Mouse (Mus musculus): ENCODE data around the gene Btbd3. TPM values are rescaled to one million over a fixed set of nuclear protein-coding genes. Genes with fewer than 3 reads are reported as not detected.

Btbd3 gene
- polyA plus RNA-seq, 1 experiment from 2014 or later, result 5.3 TPM

GRCm38 (mm10) chr2:138528461-138528860 lies 272.1 kb downstream of the Btbd3 start:
- DNase-seq (ENCODE audit: low spot score), result no peak

- DNase-seq (ENCODE audit: low spot score), result no peak
Measured at GRCm38 (mm10) chr2:138531160-138531967, 275.0 kb downstream of the Btbd3 start.

GRCm38 (mm10) chr2:138531992-138532391 lies 275.6 kb downstream of the Btbd3 start:
- no peak for DNase-seq (ENCODE audit: low spot score)

DNA sequence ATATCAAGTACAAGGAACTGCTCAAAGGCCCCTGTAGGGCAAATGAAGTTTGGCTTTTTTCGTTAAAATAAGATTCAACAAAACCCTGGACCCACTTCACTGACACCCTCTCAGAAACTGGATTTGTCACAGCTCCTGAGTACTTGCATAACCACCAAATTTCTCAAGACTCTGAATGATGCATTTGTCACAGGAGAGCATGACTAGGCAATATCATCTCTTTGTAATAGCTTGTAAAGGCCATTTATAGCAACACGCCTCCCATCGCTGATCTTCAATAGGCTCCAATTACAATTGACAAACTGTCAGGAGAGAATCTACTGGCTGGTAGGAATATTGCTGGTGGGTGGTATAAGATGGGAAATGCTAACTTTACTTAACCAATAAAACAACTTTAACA lies 283.3 kb downstream of the Btbd3 start:
- DNase-seq (ENCODE audit: low spot score), result no peak

GRCm38 (mm10) chr2:138548990-138549389 lies 292.6 kb downstream of the Btbd3 start:
- DNase-seq (ENCODE audit: low spot score), result no peak

GRCm38 (mm10) chr2:138551516-138551915 lies 295.2 kb downstream of the Btbd3 start:
- DNase-seq (ENCODE audit: low spot score), result no peak

GRCm38 (mm10) chr2:138555106-138555862 lies 298.9 kb downstream of the Btbd3 start:
- DNase-seq (ENCODE audit: low spot score), result no peak

- no peak for DNase-seq (ENCODE audit: low spot score)
Measured at GRCm38 (mm10) chr2:138585930-138586329, 329.6 kb downstream of the Btbd3 start.

- no peak for DNase-seq (ENCODE audit: low spot score)
Measured at GRCm38 (mm10) chr2:138587335-138587734, 331.0 kb downstream of the Btbd3 start.

GRCm38 (mm10) chr2:138587795-138588545 lies 331.6 kb downstream of the Btbd3 start:
- DNase-seq (ENCODE audit: low spot score), result no peak

GRCm38 (mm10) chr2:138589105-138589504 lies 332.7 kb downstream of the Btbd3 start:
- no peak for DNase-seq (ENCODE audit: low spot score)

GRCm38 (mm10) chr2:138590307-138590706 lies 333.9 kb downstream of the Btbd3 start:
- no peak for DNase-seq (ENCODE audit: low spot score)

GRCm38 (mm10) chr2:138612361-138612760 lies 356.0 kb downstream of the Btbd3 start:
- DNase-seq (ENCODE audit: low spot score), result no peak

DNA sequence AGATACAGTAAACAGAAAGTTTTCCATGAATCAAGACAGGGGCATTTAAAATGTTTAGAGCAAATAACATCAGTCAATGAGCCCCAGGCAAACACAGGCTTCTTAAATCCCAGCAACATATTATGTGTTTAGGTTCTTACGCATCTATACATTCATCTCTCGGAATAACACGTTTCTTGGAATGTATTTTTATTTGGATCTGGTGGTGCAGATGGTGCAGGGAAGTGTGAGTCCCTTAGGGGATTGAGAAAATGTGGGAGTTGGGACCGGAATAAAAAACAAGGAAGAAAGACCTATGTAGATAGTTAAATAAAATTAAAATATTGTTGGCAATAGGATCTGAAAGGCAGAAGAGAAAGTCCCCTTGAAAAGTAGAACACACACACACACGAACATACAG lies 361.1 kb downstream of the Btbd3 start:
- no peak for DNase-seq (ENCODE audit: low spot score)

Data from thymus, postnatal 0 days (tissue).